ENCODE assay signal across 25 mouse cellular contexts in the genomic region with DNA sequence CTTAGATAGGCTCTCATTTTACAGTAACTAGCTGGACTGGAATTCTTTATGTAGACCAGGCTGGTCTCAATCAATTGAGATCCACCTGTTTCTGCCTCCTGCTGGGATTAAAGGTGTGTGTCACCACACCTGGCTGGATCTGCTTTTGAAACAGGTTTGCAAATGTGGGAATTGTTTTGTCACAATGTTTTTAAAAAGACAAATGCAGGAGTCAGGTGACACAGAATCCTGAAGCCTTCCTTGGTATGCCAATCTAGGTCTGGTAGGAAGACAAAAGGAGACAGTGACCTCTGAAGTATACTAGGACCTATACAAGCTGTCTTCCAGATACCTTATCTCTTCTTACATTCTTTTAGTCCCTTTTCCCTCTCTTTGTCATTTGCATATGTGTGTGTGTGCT.
"Had no signal": no experiment of that assay in that cellular context is flagged by ENCODE, and none has a peak within 500 bp of the region (broad histone marks: within the 10 kb centered on the region; RNA-seq: fewer than 3 reads in every experiment).

No protein-coding gene starts in this region.

- H3K4me3 ChIP-seq: heart, adult 2 months; heart, embryonic 13.5 days; heart, embryonic 15.5 days; hindbrain, embryonic 13.5 days; hindbrain, embryonic 15.5 days; layer of hippocampus, adult 2 months; left cerebral cortex, adult 2 months; limb, embryonic 10.5 days; limb, embryonic 12.5 days; liver, embryonic 12.5 days had no signal

- H3K4me2 ChIP-seq: heart, embryonic 11.5 days; heart, embryonic 13.5 days; heart, embryonic 15.5 days; hindbrain, embryonic 13.5 days; hindbrain, embryonic 15.5 days; limb, embryonic 12.5 days; liver, embryonic 12.5 days had no signal

- H3K9ac ChIP-seq: heart, embryonic 13.5 days; heart, embryonic 15.5 days; hindbrain, embryonic 13.5 days; hindbrain, embryonic 15.5 days; limb, embryonic 12.5 days; liver, embryonic 12.5 days; liver, embryonic 14.5 days had no signal

- H3K4me1 ChIP-seq: hindbrain, embryonic 13.5 days; hindbrain, embryonic 15.5 days; limb, embryonic 10.5 days; limb, embryonic 12.5 days; liver, embryonic 12.5 days had no signal

- ATAC-seq: hindbrain, postnatal 0 days; intestine, embryonic 16.5 days; liver, embryonic 12.5 days had no signal

- H3K36me3 ChIP-seq: heart, embryonic 13.5 days; heart, embryonic 15.5 days; hindbrain, embryonic 13.5 days; hindbrain, embryonic 15.5 days; limb, embryonic 10.5 days; limb, embryonic 12.5 days; liver, embryonic 12.5 days had no signal

- H3K27me3 ChIP-seq: heart, embryonic 13.5 days; heart, embryonic 15.5 days; hindbrain, embryonic 13.5 days; hindbrain, embryonic 15.5 days; limb, embryonic 12.5 days; liver, embryonic 12.5 days had no signal

- H3K27ac ChIP-seq: heart, adult 2 months; heart, embryonic 13.5 days; heart, embryonic 15.5 days; hindbrain, embryonic 13.5 days; hindbrain, embryonic 15.5 days; hindbrain, postnatal 0 days; layer of hippocampus, adult 2 months; left cerebral cortex, adult 2 months; limb, embryonic 10.5 days; limb, embryonic 12.5 days; liver, embryonic 12.5 days; liver, embryonic 14.5 days had no signal

- DNase-seq: gastrocnemius, postnatal 14 days; gastrocnemius, postnatal 36 days; heart, adult 11 months; heart, adult 2 months; heart, postnatal 14 days; heart, postnatal 36 days; kidney, adult 11 months; kidney, adult 8-10 months; kidney, postnatal 10 days; kidney, postnatal 25 days; kidney, postnatal 4 days; liver had no signal

- H3K9me3 ChIP-seq: heart, embryonic 13.5 days; heart, embryonic 15.5 days; hindbrain, embryonic 13.5 days; hindbrain, embryonic 15.5 days; limb, embryonic 10.5 days; limb, embryonic 12.5 days; liver, embryonic 12.5 days had no signal
